Mouse (Mus musculus) liver, postnatal 0 days (tissue): Measurements from ENCODE around the gene Wdr54.

Experiments used
- CTCF ChIP-seq: sonication (generic); IDR thresholded peaks from 2 replicates; pipeline ENCODE4 v1.5.1; 2016; ENCODE audit warnings: antibody characterized with exemption, low read depth
- EP300 ChIP-seq: IDR thresholded peaks from 2 replicates; pipeline ENCODE4 v1.6.1; 2016; ENCODE audit warnings: antibody characterized with exemption, low read depth, mild to moderate bottlenecking

- TF ChIP-seq CTCF (no peak), EP300 (no peak)
Observed at GRCm38 (mm10) chr6:83121863-83122710, 34.1 kb downstream of the Wdr54 start.
